Mouse (Mus musculus) right cerebral cortex, postnatal 10 days (tissue): ENCODE measurements at regions not wholly inside any gene's neighbourhood (a gene's known extent, or its start where the extent isn't known, plus 50 kb on each side); places are given as distances from the start of the nearest gene placed in this dataset.
A peak's percentile ranks its signal among the peaks of the same experiment; 100 is the strongest.

Experiments used
- DNase-seq, 2 experiments: peaks; one replicate each; pipeline ENCODE4 v3.0.0; 2021; ENCODE audit warnings: low spot score in 2 of 2

- DNase-seq: no peak
Measured at GRCm38 (mm10) chr16:93131404-93131803, 305.5 kb upstream of the Runx1 start.

DNA sequence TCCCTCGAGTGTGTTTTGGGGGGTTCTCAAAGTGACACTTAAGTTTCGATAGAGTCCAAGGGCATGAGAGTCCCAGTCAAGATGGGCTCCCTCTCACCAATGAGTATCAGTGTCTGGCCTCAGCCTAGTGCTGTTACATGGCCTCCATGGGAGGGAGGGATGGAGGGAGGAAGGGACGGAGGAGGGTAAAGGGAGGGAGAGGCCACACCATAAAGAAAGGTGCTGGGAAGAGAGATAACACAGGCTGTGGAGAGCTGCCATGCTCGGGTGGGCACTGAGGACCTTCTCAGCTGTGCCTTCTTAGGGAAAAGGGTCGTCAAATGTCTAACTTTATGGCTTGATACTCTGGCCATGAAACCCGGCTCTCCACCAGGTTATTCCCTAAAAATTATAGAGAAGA, 304.7 kb upstream of the Runx1 start:
- DNase-seq: no peak

DNA sequence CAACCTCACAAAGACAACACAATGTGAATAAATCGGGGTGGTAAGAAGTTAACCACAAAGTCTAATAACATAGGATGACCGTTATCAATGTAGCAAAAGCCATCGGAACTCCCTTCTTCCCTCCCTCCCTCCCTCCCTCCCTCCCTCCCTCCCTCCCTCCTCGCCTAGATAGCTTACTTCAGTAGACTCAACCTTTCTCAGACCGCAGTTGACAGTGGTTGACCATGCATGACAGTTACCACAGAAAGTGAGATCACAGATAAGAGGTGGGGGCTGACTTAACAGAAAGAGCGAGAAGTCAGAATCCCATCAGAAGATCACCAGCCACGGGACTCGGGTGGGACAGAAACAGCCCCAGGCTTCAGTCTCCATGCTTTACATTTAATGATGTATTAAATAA, 297.8 kb upstream of the Runx1 start:
- DNase-seq: no peak

DNA sequence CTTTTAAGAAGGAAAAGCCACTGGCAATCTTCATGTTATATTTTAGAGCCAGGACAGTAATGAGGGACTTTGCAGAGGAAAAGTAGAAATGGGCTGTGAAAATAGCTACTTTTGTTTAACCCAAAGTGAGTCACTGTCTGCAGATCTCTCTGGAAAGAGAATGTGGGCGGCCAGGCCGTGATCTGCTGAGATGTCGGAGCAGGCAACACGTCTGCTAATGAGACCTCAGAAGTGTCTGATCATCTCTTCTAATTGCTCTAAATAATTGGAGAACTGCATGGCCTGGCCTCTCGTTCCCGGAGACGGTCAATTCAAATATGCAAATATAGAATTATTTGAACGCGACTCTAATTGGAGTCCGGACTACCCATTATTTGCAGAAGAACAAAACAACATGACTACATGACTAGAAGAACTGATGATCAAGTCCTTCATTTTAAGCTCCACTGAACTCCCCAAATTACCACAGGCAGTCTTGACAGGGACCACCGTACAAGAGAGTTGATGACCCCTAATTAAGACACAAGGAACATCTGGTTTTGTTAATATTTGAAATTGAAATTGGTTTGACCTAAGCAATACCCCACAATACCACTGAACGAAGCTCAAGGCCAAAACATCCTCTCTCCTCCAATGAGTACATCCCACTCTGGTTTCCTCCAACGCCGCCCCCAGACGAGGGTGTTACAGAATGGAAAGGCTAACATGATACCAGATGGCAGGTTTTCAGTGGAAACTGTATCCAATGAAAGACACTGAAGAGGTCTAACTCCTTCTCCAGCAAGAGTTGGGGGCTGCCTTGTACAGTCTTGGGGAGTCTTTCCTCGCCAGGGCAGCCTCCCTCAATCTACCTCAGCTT, 290.4 kb upstream of the Runx1 start:
- DNase-seq: no peak

- DNase-seq: no peak
Measured at GRCm38 (mm10) chr16:93110912-93111311, 285.0 kb upstream of the Runx1 start.

GRCm38 (mm10) chr16:93110451-93110850, 284.5 kb upstream of the Runx1 start:
- no peak for DNase-seq

DNA sequence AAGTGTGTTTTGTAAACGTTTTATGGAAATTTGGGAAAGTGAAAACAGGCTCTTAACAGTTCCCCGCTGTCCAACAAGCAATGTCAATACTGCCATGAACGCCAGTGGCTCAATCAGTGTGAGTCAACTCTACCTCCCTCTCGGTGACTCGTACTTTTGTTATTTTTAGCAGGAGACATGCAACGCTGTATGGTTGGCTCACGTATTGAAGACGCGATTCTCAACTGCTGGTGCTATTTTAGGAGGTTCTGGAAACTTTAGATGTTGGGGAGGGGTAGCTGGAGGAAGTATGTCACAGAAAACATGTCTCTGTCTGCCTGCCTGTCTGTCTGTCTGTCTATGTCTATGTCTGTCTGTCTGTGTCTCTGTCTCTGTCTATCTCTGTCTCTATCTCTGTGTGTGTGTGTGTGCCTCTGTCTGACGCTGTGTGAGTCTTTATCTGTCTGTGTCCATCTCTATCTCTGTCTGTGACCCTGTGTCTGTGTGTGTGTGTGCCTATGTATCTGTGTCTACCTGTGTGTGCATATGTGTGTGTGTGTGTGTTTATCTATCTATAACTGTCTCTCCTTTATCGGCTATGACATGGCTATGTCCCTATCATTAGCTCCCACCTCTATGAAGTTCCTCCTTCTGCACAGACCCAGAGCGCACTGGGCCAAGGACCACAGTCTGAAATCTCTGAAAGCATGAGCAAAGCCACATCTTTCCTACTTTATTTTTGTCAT, 283.9 kb upstream of the Runx1 start:
- DNase-seq: no peak

- no peak for DNase-seq
Measured at GRCm38 (mm10) chr16:93107524-93107845, 281.5 kb upstream of the Runx1 start.

DNA sequence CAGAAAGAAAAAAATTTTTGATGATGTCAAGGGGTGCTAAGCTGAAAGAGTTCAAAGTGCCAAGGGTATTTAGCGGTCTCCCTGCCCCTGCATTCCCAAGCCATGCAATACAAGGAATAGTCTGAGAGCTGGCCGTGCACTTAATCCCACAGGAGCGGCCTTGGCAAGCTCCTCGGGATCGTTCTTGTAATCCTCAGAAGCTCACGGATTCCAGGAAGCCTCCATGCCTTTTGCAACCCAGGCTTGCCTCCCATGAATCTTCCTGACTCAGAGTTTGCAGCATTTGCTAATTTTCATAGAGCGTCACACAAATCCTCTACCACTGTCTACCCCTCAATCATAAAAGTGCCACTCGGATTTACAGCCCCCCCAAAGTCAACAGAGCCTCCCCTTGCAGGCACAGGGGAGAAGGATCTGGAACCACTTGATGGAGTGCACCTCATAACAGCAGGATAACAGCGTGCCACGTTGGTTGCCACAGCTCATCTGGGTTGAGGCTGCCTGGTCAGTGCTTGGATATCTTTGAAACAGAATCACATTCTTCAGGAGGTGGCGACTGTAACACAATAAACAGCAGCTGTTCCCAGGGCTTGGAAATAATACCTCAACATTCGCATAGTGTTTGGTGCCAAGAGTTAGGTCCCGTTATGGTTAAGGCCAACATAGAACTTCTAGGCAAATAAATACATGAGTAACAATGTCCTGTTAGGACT, 281.0 kb upstream of the Runx1 start:
- DNase-seq: no peak

GRCm38 (mm10) chr16:93102174-93102573, 276.2 kb upstream of the Runx1 start:
- peak; percentile 32 to 54 for DNase-seq

DNA sequence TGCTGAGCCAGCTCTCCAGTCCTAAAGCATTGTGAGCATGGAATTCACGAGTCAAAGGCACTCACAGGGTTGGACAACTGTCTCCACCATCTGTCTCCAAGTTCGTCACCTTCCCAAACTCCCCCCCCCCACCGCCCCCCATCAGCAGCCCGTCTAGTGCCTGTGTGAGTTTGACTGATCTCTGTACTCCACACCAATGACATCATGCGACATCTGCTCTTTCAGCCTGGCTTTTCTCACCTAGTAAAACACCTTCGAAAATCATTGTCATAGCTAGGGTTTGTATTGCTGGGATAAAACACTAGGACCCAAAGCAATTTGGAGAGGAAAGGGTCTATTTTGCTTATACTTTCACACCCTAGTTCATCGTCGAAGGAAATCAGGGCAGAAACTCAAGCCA, 272.1 kb upstream of the Runx1 start:
- no peak for DNase-seq

GRCm38 (mm10) chr16:93096175-93096574, 270.2 kb upstream of the Runx1 start:
- no peak for DNase-seq

GRCm38 (mm10) chr16:93092796-93093195, 266.8 kb upstream of the Runx1 start:
- DNase-seq: peak in 1 of 2 experiments; percentile 31

GRCm38 (mm10) chr16:93085227-93085883, 259.4 kb upstream of the Runx1 start:
- DNase-seq: no peak

GRCm38 (mm10) chr16:93083756-93084155, 257.8 kb upstream of the Runx1 start:
- DNase-seq: no peak

GRCm38 (mm10) chr16:93083142-93083541, 257.2 kb upstream of the Runx1 start:
- DNase-seq: no peak

DNA sequence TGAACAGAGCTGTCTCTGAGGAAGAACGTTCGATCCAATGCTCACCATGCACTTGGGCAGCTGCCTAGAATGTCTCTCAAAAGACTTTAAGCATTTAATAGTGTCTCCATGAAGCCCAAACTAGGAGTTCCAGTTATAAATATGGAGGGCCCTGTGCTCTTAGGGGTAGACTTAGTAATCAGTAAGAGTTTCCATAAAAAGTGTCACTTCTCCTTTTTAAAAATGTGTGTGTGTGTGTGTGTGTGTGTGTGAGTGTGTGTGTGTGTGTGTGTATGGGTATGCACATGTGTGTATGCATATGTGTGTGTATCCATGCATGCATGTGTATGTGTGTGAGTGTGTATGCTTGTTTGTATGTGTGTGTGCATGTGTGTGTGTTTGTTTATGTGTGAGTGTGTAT, 255.6 kb upstream of the Runx1 start:
- DNase-seq: no peak

DNA sequence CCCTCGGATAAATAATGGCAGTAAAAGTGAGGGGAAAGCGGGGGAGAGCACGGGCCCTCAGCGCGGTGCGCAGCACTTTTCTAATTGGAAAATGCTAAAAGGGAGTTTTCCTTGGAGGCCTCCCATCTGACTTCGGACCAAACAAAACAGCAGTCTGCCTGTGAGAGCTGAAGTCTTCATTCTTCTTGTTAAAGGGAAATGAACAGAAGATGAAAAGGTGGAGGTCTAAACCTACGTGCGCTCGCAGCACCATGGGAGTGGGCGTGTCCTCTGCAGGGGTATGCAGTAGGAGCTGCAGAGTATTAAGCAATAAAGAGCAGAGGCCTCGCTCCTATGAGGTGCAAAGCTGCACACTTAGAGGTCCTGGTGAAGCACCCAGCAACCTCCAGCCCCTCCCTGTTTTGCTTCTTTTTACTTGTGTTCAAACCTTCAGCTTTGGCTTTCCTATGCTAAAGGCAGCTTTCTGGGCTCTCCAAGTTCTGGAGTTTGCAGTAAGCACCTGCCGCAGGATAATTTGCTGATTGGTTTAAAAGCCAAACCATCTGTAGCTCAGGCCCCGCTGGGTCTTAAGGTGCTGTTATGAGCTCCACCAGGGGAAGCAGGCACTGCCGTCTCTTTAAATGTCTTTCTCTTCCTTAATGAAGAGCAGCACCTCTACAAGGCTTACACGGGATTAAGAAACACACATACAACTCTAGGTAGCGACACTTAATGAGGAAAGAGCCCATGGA, 253.9 kb upstream of the Runx1 start:
- DNase-seq: peak; percentile 38 to 47

DNA sequence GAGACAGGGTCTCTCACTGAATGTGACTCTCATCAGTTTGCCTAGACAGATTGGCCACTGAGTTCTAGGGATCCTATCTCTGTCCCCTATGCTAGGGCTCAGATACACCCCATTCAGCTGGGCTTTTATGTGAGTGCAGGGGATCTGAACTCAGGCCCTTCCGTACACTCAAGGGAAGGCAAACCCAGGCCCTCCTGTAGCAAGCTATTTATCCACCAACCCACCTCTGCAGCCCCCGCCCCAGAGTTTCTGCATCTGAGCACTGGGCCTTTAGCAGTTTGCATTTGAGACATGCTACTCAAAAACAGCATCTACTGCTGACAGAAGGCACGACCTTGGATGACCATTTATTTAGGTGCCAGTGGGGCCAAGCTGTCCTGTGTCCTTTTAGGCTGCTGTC, 253.0 kb upstream of the Runx1 start:
- DNase-seq: no peak

DNA sequence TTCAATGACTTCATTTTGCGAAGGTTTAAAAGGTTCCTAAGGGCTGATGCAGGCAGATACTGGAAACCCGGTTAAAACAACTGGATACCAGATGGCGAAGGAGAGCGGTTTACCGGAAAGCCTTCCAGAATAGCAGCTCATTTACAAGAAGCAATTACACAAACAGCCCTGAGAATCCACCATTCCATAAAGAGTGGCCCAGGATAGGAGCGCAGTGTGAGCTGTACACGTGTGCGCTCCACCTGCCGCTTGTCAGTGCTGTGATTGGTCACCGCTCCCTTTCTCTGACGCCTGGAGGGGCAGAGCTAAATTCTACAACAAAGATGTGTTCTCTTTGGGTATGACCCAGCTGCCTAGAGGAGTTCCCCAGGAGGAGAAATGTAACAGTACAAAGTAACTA, 249.5 kb upstream of the Runx1 start:
- DNase-seq: no peak

GRCm38 (mm10) chr16:93072156-93072555, 246.2 kb upstream of the Runx1 start:
- DNase-seq: no peak
